Mouse (Mus musculus): Measurements from ENCODE around the gene Nfxl1.

The Nfxl1 gene

GRCm38 (mm10) chr5:72551209-72551608, 8.3 kb downstream of the Nfxl1 start:
- DNase-seq (ENCODE audit: low read depth, low spot score) = no peak

GRCm38 (mm10) chr5:72528896-72529295, 30.6 kb downstream of the Nfxl1 start:
- Histone ChIP-seq H3K36me3 (ENCODE audit: control insufficient read depth, insufficient read depth, low read length, poor library complexity, severe bottlenecking) (0 out of 2 replicates have a peak, but pooled peaks cover 7% of the 10 kb centered on the region), H3K27me3 (ENCODE audit: control insufficient read depth, insufficient read depth, low read length, poor library complexity, severe bottlenecking) (no peaks in the 10 kb centered on the region)
- no peak for DNase-seq (ENCODE audit: low read depth, low spot score)

More at GRCm38 (mm10) chr5:72551209-72551608, 8.3 kb downstream of the Nfxl1 start:
- Histone ChIP-seq H3K27me3 (ENCODE audit: control insufficient read depth, insufficient read depth, low read length, poor library complexity, severe bottlenecking) (no peaks in the 10 kb centered on the region), H3K36me3 (ENCODE audit: control insufficient read depth, insufficient read depth, low read length, poor library complexity, severe bottlenecking) (no peaks in the 10 kb centered on the region)

- no peak for DNase-seq (ENCODE audit: low read depth, low spot score)
- no peaks in the 10 kb centered on the region for H3K27me3 ChIP-seq (ENCODE audit: control insufficient read depth, insufficient read depth, low read length, poor library complexity, severe bottlenecking)
- 0 out of 2 replicates have a peak, but pooled peaks cover 1% of the 10 kb centered on the region for H3K36me3 ChIP-seq (ENCODE audit: control insufficient read depth, insufficient read depth, low read length, poor library complexity, severe bottlenecking)
Measured at GRCm38 (mm10) chr5:72513808-72514207, 45.7 kb downstream of the Nfxl1 start.

- Histone ChIP-seq H3K27me3 (ENCODE audit: control insufficient read depth, insufficient read depth, low read length, poor library complexity, severe bottlenecking) (no peaks in the 10 kb centered on the region), H3K36me3 (ENCODE audit: control insufficient read depth, insufficient read depth, low read length, poor library complexity, severe bottlenecking) (no peaks in the 10 kb centered on the region)
- DNase-seq (ENCODE audit: low read depth, low spot score) = peak; percentile 4
Measured at GRCm38 (mm10) chr5:72505740-72506139, 53.7 kb downstream of the Nfxl1 start.

DNA sequence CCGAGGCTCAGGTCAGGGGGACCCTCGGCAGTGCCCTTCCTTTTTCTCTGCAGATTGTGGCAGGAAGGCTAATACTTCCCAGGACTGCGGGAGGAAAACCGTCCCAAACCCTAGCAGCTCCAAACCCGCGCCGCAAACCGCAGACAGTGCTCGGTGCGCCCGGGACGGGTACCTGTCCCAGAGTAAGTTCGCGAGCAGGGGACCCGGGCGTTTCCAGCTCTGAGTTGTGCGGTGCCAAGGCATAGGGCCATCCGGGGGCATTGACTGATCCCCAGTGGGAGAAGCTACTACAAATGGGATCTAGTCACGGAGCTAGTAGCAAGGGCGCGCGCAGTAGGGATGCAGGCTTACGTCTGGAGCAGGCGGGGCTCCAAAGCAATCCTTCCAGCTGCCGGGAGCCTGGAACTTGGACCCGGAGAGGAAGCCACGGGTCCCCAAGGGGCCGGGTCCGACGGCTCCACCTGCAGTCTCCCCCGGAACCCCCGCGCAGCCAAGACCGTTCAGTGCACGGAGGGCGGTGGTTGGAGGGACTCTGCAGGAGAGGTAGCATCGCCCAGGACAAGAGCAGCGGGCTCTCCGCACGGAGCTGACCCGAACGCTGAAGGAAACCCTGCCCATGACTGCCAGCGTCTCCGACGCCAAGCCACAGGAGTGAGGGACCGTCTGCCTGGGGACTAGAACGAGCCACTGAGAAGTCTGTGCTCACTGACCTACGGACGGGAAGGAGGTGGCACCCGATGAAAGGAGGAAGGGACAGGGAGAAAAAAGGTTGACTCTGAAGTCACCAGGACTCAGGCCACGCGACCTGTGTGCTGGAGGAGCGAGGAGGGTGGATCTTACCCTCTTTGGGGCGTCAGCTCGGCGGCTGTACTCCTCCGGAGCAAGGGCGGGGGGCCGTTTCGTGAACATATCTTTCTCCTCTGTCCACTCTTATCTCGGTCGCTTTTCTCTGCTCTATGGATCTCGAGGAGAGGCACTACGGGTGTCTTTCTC, 55.7 kb downstream of the Nfxl1 start, which contains the start of gene Corin:
Corin (minus strand) TSS at position 943 of the 993 bp plus-strand sequence.
- Histone ChIP-seq H3K27me3 (ENCODE audit: control insufficient read depth, insufficient read depth, low read length, poor library complexity, severe bottlenecking) (no peaks in the 10 kb centered on the region), H3K36me3 (ENCODE audit: control insufficient read depth, insufficient read depth, low read length, poor library complexity, severe bottlenecking) (no peaks in the 10 kb centered on the region)
- no peak for DNase-seq (ENCODE audit: low read depth, low spot score)

DNA sequence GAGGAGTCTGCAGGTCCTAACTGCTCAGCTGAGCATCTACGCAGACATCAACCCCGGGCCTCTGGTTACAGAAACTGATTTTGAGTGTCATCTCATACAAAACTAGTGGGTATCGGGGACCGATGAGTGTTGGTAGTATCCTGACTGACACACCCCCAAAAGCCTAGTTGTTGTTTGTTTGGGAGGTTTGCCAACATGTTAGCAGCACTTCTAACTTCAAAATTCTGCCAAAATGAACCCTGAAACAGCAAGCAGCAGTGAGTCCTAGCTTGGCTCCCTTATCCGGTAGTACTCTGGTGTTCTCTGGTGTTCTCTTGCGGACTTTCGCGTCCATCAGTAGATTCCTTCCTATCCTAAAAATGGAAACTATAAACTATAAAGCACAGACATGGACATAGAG, 56.7 kb downstream of the Nfxl1 start:
- Histone ChIP-seq H3K36me3 (ENCODE audit: control insufficient read depth, insufficient read depth, low read length, poor library complexity, severe bottlenecking) (no peaks in the 10 kb centered on the region), H3K27me3 (ENCODE audit: control insufficient read depth, insufficient read depth, low read length, poor library complexity, severe bottlenecking) (no peaks in the 10 kb centered on the region)
- no peak for DNase-seq (ENCODE audit: low read depth, low spot score)

DNA sequence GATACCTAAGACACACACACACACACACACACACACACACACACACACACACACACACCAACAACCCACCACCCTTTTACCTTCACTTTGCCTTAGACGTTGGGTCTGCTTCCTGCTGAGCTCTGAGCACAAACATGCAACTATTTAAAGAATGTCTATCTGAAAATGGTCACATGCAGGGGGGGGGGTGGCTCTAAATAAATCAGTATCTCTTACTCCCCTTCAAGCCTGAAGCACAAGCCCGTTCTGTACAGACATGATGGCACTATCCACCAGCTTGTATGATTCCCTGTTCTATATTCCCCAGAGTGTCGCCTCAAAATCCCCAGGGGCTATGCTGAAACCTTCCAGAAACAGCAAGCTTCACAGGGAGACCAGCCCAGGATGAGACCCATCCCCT, 57.7 kb downstream of the Nfxl1 start:
- no peaks in the 10 kb centered on the region for H3K27me3 ChIP-seq (ENCODE audit: control insufficient read depth, insufficient read depth, low read length, poor library complexity, severe bottlenecking)
- no peak for DNase-seq (ENCODE audit: low read depth, low spot score)
- no peaks in the 10 kb centered on the region for H3K36me3 ChIP-seq (ENCODE audit: control insufficient read depth, insufficient read depth, low read length, poor library complexity, severe bottlenecking)

- Histone ChIP-seq H3K36me3 (ENCODE audit: control insufficient read depth, insufficient read depth, low read length, poor library complexity, severe bottlenecking) (no peaks in the 10 kb centered on the region), H3K27me3 (ENCODE audit: control insufficient read depth, insufficient read depth, low read length, poor library complexity, severe bottlenecking) (no peaks in the 10 kb centered on the region)
- DNase-seq (ENCODE audit: low read depth, low spot score) = no peak
Measured at GRCm38 (mm10) chr5:72498271-72498670, 61.2 kb downstream of the Nfxl1 start.

GRCm38 (mm10) chr5:72496756-72497155, 62.7 kb downstream of the Nfxl1 start:
- Histone ChIP-seq H3K27me3 (ENCODE audit: control insufficient read depth, insufficient read depth, low read length, poor library complexity, severe bottlenecking) (no peaks in the 10 kb centered on the region), H3K36me3 (ENCODE audit: control insufficient read depth, insufficient read depth, low read length, poor library complexity, severe bottlenecking) (no peaks in the 10 kb centered on the region)
- DNase-seq (ENCODE audit: low read depth, low spot score) = no peak

DNA sequence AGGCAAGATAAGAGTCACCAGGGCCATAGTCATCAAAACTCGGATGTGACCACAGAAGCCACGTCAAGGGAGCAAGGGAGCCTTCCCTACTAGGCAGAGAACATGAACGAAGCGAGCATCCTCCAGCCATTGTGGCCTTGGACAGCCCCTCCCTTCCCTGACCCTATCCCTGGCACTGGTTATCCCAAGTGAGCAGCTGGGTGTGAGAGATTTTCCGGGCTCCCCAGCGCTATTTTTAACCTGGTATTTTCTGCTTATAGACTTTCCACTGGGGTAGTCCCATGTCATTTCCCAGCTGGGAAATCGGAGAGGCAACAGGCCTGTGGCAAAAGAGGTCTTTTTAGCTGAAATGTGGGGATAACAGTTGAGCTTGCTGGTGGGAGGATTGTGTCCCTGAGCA, 65.6 kb downstream of the Nfxl1 start:
- DNase-seq (ENCODE audit: low read depth, low spot score) = no peak
- Histone ChIP-seq H3K36me3 (ENCODE audit: control insufficient read depth, insufficient read depth, low read length, poor library complexity, severe bottlenecking) (no peaks in the 10 kb centered on the region), H3K27me3 (ENCODE audit: control insufficient read depth, insufficient read depth, low read length, poor library complexity, severe bottlenecking) (no peaks in the 10 kb centered on the region)

DNA sequence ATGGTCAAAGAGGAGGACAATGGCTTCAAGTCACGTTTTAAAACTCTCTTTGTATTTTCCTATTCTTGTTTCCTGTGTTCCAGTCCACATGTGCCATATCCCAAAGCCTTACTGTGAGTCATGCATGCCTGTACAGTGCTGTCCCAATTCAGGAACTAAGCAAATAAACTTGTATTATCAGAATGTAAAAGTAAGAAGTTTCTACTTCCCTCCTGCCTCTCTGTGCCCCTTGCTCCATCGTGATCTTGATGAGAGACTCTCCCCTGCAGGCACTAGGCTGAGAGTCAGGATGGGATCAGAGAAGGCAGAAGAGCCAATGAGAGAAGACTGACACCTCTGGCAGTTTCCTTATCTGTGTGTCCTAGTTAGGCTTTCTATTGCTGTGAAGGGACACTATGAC, 68.3 kb downstream of the Nfxl1 start:
- Histone ChIP-seq H3K36me3 (ENCODE audit: control insufficient read depth, insufficient read depth, low read length, poor library complexity, severe bottlenecking) (no peaks in the 10 kb centered on the region), H3K27me3 (ENCODE audit: control insufficient read depth, insufficient read depth, low read length, poor library complexity, severe bottlenecking) (no peaks in the 10 kb centered on the region)
- no peak for DNase-seq (ENCODE audit: low read depth, low spot score)

GRCm38 (mm10) chr5:72480456-72480855, 79.0 kb downstream of the Nfxl1 start:
- Histone ChIP-seq H3K36me3 (ENCODE audit: control insufficient read depth, insufficient read depth, low read length, poor library complexity, severe bottlenecking) (no peaks in the 10 kb centered on the region), H3K27me3 (ENCODE audit: control insufficient read depth, insufficient read depth, low read length, poor library complexity, severe bottlenecking) (no peaks in the 10 kb centered on the region)
- DNase-seq (ENCODE audit: low read depth, low spot score) = no peak

DNA sequence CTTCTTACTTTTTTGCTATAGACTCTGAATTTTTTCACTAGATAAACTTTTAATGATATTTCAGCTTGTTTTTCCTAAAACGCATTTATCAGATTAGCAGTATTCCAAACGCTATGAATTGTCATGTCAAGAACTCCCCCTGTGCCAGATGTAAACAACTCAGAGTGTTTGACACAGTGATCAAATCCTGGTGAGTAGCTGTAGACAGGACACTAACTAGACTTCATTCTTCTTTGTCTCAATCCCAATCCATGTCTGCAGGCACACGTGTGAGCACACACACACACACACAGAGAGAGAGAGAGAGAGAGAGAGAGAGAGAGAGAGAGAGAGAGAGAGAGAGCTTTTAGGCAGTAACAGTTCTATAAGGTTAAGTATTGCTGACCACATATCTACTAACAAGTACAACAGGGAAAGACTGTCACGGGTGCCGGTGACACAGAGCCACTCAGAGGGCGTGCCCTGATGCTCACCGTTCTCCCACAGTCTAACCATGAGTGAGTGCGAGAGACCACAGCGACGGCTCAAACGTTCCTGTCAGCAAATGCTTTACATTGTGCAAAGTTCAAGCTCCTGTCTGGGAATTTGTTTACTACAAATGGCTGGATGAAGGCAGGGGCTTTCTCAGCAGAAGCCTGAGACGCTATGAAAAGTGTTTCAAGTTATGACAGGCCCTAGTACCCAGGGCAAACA, 87.0 kb downstream of the Nfxl1 start:
- H3K27me3 ChIP-seq (ENCODE audit: control insufficient read depth, insufficient read depth, low read length, poor library complexity, severe bottlenecking) = no peaks in the 10 kb centered on the region
- no peak for DNase-seq (ENCODE audit: low read depth, low spot score)
- H3K36me3 ChIP-seq (ENCODE audit: control insufficient read depth, insufficient read depth, low read length, poor library complexity, severe bottlenecking) = no peaks in the 10 kb centered on the region; the same call in 1 of the 2 replicates

GRCm38 (mm10) chr5:72471746-72472145, 87.7 kb downstream of the Nfxl1 start:
- DNase-seq (ENCODE audit: low read depth, low spot score) = no peak
- H3K27me3 ChIP-seq (ENCODE audit: control insufficient read depth, insufficient read depth, low read length, poor library complexity, severe bottlenecking) = no peaks in the 10 kb centered on the region

GRCm38 (mm10) chr5:72464932-72465331, 94.6 kb downstream of the Nfxl1 start:
- Histone ChIP-seq H3K27me3 (ENCODE audit: control insufficient read depth, insufficient read depth, low read length, poor library complexity, severe bottlenecking) (no peaks in the 10 kb centered on the region), H3K36me3 (ENCODE audit: control insufficient read depth, insufficient read depth, low read length, poor library complexity, severe bottlenecking) (no peaks in the 10 kb centered on the region; the same call in 1 of the 2 replicates)
- no peak for DNase-seq (ENCODE audit: low read depth, low spot score)

More at GRCm38 (mm10) chr5:72471746-72472145, 87.7 kb downstream of the Nfxl1 start:
- no peaks in the 10 kb centered on the region; the same call in 1 of the 2 replicates for H3K36me3 ChIP-seq (ENCODE audit: control insufficient read depth, insufficient read depth, low read length, poor library complexity, severe bottlenecking)

Data from splenic B cell, adult 2 months (primary cell).